Mouse (Mus musculus) CD4-positive naive resting alpha-beta T cell, adult 57 days (primary cell): Measurements from ENCODE around the gene Vta1. TPM values are rescaled to one million over a fixed set of nuclear protein-coding genes. Genes with fewer than 3 reads are reported as not detected.

Source experiments
- total RNA-seq: library from RNA; stranded (reverse); gene quantifications from one replicate; pipeline ENCODE4 v1.2.4, GENCODE M21; 2023

Gene Vta1
- 50.5 TPM for total RNA-seq

GRCm38 (mm10) chr10:14705072-14706066, at the start of gene Vta1, which contains the start of gene Nmbr:
Vta1 (minus strand) TSS chr10:14705560.
Nmbr (plus strand) TSS chr10:14705591.

GRCm38 (mm10) chr10:14718114-14718513, 12.8 kb upstream of the Vta1 start, which contains the start of gene Gje1:
Gje1 (minus strand) TSS chr10:14718214.

Other genes with a start within 250 kb of the Vta1 start
- gene Adgrg6, start 159.9 kb downstream of the Vta1 start, total RNA-seq, result 0.12 TPM
- gene Nmbr, start within 50 bp of the Vta1 start, total RNA-seq, result not detected
- gene Gje1, start 12.7 kb upstream of the Vta1 start, total RNA-seq, result 0.80 TPM